Mouse (Mus musculus): ENCODE measurements around the gene Traip.
A peak's percentile ranks its signal among the peaks of the same experiment; 100 is the strongest.

Traip gene

GRCm38 (mm10) chr9:107949922-107950235 lies at the start of gene Traip:
Traip (plus strand) TSS chr9:107950136.
- peak; percentile 18 for DNase-seq (ENCODE audit: low read depth)

DNA sequence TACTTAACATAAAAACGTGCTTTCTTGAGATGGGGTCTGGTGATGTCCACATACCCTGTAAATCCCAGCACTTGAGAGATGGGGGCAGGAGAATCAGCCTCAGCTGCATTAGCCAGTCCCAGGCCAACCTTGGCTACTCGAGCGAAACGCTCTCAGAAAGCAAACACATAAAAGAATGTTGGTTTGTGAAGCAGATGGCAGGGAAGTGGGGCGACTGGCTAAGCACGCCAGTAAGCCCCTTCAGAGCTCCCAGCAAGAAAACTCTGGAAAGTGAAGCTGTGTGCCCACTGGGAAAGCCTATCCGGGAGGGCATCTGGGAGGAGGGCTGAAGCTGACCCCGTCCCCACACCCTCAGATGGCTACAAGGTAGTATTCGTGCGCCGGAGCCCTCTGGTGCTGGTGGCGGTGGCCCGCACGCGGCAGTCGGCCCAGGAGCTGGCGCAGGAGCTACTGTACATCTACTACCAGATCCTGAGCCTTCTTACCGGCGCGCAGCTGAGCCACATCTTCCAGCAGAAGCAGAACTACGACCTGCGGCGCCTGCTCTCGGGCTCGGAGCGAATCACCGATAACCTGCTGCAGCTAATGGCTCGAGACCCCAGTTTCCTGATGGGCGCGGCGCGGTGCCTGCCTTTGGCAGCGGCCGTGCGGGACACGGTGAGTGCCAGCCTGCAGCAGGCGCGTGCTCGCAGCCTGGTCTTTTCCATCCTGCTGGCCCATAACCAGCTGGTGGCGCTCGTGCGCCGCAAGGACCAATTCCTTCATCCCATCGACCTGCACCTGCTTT lies 48.9 kb upstream of the Traip start:
- no peak for DNase-seq (ENCODE audit: low read depth)

DNA sequence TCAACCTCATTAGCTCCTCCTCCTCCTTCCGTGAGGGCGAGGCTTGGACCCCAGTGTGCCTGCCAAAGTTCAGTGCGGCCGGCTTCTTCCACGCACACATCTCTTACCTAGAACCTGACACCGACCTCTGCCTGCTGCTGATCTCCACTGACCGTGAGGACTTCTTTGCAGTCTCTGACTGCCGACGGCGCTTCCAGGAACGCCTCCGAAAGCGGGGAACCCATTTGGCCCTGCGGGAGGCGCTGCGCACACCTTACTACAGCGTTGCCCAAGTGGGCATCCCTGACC lies 48.4 kb upstream of the Traip start:
- DNase-seq (ENCODE audit: low read depth): no peak

GRCm38 (mm10) chr9:107904726-107905125 lies 45.2 kb upstream of the Traip start:
- DNase-seq (ENCODE audit: low read depth): peak; percentile 91

- peak; percentile 43 for DNase-seq (ENCODE audit: low read depth)
Measured at GRCm38 (mm10) chr9:107906252-107906966, 43.5 kb upstream of the Traip start, which contains the start of gene Mst1r. Mst1r (plus strand) TSS chr9:107906873.

GRCm38 (mm10) chr9:107906967-107907800 lies 42.8 kb upstream of the Traip start:
- no peak for DNase-seq (ENCODE audit: low read depth)

- DNase-seq (ENCODE audit: low read depth): no peak
Measured at GRCm38 (mm10) chr9:107907801-107908120, 42.2 kb upstream of the Traip start.

DNA sequence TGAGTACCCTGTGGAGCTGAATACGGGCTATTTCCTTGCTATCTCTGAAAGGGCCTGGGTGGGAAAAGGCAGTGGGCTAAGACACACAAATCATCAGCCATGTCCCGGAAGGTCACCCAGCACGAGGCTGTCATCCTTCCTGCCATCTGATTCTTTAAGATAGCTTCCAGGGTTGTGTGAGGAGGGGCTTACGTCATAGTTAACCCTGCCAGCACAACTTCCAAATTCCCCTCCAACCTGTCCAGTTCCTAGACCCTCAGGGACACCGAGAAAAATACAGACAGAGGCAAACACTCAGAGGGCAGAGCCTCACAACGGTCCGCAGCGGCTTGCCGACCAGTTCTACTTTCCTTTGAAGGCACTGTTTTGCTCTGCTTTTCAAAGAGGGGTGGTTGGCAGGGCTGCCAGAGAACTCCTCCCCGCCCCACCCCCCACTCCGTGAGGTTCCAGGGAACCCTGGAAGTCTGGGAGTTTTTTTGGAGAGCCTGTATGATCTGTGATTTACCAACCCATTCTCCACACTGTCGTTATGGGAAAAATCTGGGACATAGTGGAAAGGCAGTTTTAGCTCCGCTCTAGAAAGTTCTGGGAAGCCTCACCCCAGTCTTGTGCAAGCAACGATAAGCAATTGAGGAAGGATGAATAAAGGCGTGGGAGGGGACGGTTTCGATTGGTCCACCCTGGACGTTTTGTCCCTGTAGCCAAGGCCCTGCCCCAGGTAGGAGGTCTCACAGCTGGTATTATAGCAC lies 41.4 kb upstream of the Traip start:
- no peak for DNase-seq (ENCODE audit: low read depth)

- DNase-seq (ENCODE audit: low read depth): no peak
Measured at GRCm38 (mm10) chr9:107910025-107910769, 39.7 kb upstream of the Traip start.

GRCm38 (mm10) chr9:107914764-107915420 lies 35.0 kb upstream of the Traip start:
- DNase-seq (ENCODE audit: low read depth): no peak

GRCm38 (mm10) chr9:107917895-107918608 lies 31.9 kb upstream of the Traip start:
- DNase-seq (ENCODE audit: low read depth): no peak

- no peak for DNase-seq (ENCODE audit: low read depth)
Measured at GRCm38 (mm10) chr9:107918884-107919283, 31.1 kb upstream of the Traip start.

DNA sequence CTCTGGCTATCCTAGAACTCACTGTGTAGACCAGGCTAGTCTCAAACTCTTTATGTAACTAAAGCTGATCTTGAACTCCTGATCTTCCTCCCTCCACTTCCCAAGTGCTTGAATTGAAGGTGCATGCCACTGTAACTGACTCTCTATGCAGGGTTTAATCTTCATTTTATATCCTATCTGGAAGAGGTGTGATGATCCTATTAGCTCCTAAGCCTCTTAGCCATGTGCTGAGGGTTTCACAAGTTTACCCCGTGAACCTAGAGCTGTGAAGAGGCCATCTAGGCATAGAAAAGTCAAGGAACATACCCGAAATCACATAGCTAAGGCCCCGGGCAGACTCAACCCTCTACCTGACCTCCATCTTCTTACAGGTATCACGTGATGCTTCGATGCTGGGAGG lies 30.5 kb upstream of the Traip start:
- no peak for DNase-seq (ENCODE audit: low read depth)

- DNase-seq (ENCODE audit: low read depth): peak; percentile 48
Measured at GRCm38 (mm10) chr9:107923021-107923420, 26.9 kb upstream of the Traip start.

- DNase-seq (ENCODE audit: low read depth): no peak
Measured at GRCm38 (mm10) chr9:107923956-107924355, 26.0 kb upstream of the Traip start.

DNA sequence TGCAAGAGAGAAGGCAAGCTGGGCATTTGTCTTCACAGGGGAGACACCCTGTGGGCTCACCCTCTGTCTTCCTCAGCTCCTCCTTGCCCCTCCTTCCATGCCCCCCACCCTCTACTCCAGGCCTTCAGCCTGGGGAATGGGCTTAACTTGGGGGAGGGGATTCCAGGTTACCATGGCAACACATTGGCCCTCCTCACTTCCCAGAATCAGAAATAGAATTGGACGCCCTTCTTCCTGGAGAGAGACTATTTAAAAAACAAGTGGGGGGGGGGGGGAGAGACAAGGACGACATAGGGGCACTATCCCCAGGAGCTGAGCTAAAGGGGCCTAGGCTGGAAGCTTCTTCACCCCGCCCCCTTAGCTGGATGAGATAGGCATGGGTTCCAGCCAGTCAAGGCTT lies 24.7 kb upstream of the Traip start:
- DNase-seq (ENCODE audit: low read depth): no peak

- DNase-seq (ENCODE audit: low read depth): no peak
Measured at GRCm38 (mm10) chr9:107926920-107927420, 23.0 kb upstream of the Traip start.

DNA sequence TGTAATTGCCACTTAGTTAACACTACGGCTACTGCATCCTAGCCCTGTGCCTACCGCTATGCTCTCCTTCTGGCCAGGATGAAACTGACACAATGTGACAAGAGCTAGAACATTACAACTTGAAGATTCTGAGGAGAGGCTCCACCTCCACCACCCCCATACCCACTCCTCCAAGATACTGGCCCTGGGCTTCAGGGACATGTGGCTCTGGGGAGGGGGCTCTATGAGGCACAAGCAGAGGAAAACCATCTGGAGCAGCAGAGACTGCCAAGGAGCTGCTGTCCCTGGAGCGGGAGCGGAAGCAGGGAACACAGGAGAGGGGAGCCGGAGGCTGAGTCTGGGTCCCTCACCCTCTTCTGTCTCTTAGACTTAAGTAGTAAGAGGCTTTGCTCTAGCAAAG lies 22.2 kb upstream of the Traip start:
- DNase-seq (ENCODE audit: low read depth): no peak

DNA sequence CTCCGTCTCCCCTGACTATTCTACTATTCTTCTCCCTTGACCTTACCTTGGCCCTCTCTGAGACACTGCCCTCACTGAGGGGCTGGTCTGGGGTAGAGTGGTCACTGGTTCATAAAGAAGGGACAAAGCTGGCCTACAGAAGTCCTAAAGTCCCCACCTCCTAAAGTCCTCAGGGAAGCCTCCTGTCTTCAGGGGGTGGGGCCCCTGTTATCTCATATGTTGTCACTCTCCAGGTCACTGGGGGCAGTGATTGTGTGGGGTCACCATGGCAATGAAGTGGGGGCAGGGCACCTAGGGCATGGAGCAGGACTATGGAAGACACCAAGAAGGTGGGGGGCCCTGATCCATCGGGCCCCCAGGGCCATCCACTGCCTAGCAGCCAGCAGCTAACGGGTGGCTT lies 21.8 kb upstream of the Traip start, which contains the start of gene Actl11:
Gene Actl11 (plus strand): TSS at position 301 of the 400 bp plus-strand sequence.
- no peak for DNase-seq (ENCODE audit: low read depth)

GRCm38 (mm10) chr9:107932221-107932620 lies 17.7 kb upstream of the Traip start:
- peak; percentile 13 for DNase-seq (ENCODE audit: low read depth)
